Mouse (Mus musculus): ENCODE data around the gene Coa7. TPM values are rescaled to one million over a fixed set of nuclear protein-coding genes. Genes with fewer than 3 reads are reported as not detected.
A peak's percentile ranks its signal among the peaks of the same experiment; 100 is the strongest.
"Not testable (repeated sequence)": the region's sequence is repeated elsewhere in the genome, so short reads cannot be mapped to it uniquely, and the experiment has no call there.

The Coa7 gene
- total RNA-seq, 2 experiments from 2014 or later: 30.9 to 36.5 TPM

DNA sequence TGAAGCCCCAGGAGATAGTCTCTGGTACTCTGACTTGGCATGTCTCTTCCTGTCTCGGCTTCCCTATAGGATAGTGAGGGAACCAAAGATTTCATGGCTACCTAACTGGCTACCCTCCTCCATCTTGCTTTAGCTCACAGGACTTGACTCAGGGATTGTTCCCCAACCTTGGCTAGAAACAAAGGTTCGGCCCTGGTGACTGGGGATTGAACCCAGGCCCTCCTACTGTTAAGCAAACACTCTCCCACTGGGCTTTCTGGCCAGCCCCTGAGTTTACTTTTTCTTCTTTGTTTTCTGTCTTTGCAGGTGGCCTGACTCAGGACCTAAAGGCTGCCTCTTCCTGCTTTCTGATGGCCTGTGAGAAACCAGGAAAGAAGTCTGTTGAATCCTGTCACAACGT, 9.9 kb downstream of the Coa7 start:
- intact Hi-C loops (cut with DNase I): loop anchor here (5.0 to 10.0 kb wide), 2 partner anchors 124 to 237 kb away; partner anchors contain the start of genes Orc1 and Prpf38a
- no peak for DNase-seq (ENCODE audit: low spot score in 2 of 2)

DNA sequence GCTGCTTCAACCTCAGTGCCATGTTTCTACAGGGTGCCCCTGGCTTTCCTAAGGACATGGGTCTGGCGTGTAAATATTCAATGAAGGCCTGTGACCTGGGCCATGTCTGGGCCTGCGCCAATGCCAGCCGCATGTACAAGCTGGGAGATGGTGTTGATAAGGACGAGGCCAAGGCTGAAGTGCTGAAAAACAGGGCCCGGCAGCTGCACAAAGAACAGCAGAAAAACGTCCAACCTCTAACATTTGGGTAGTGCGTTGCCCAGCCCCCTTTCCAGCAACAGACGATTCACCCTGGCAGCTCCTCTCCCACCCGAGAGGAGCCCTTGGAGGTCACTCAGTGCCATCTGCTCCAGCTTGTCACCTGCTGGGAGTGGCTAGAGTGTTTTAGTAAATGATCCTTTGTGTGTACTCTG, 10.4 kb downstream of the Coa7 start:
- no peak for DNase-seq (ENCODE audit: low spot score in 2 of 2)
- intact Hi-C loops (cut with DNase I): loop anchor here (5.0 to 10.0 kb wide), 2 partner anchors 124 to 236 kb away; partner anchors contain the start of genes Orc1 and Prpf38a

DNA sequence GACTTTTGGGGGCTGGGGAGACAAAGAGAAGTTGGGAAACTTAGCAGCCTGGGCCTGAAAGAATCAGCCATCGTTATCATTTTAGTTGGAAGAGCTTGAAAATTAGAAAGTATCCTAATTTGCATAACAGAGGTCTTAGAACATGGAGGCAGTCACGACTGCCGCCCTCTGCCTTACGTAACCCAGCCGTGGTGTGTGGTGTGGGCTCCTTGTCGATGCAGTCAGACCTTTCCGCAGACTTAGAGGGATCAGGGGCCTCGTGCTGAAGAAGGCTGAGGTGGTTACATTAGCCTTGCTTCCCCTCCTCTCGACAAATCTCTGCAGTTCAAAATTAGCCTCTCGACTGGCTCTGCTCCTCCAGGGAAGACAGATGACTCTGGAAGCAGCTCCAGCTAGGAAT, 10.9 kb downstream of the Coa7 start:
- DNase-seq (ENCODE audit: low spot score in 2 of 2): peak; percentile 50 to 55
- intact Hi-C loops (cut with DNase I): loop anchor here (5.0 to 10.0 kb wide), 2 partner anchors 123 to 236 kb away; partner anchors contain the start of genes Orc1 and Prpf38a

DNA sequence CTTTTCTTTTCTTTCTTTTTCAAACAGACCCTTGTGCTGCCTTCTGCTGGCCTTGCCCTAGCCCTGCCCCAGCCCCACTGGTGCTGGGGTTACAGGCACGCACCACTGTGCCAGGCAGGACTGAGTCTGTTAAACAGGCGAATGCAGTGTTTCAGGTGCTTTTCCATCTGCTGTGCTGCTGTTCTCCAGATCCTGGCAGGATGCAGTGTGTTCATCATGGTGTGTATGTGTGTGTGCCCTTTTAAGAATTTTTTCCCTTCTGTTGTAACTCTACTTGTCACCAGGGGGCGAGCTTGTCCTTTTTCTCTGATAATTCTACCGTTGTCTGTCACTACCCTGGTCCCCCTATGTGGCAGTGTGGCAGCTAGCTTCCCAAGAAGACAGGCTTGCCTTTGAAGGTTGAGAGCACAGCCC, 11.3 kb downstream of the Coa7 start:
- intact Hi-C loops (cut with DNase I): loop anchor here (5.0 to 10.0 kb wide), 2 partner anchors 123 to 236 kb away; partner anchors contain the start of genes Orc1 and Prpf38a
- peak; percentile 74 to 83 for DNase-seq (ENCODE audit: low spot score in 2 of 2)

DNA sequence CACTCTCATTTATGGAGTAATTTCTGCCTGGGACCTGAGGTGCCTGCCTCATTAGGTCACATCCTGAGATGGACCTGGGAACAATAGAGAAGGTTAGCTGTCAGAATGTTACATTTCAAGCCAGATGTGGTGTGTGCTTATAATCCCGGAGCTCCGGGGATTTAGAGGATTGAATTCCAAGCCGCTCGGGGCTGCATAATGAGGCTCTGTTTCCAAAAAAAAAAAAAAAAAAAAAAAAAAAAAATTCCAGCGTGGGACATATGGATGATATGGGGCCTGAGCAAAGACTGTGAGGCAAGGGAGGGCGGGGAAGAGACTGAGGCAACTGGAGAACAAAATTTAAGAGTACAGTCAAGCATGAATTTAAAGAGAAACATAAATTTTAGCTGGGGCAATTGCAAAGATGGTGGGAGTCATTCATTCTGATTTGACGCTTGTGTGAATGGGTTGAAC, 16.7 kb downstream of the Coa7 start:
- intact Hi-C loops (cut with DNase I): no loop called here
- no peak for DNase-seq (ENCODE audit: low spot score in 2 of 2)

DNA sequence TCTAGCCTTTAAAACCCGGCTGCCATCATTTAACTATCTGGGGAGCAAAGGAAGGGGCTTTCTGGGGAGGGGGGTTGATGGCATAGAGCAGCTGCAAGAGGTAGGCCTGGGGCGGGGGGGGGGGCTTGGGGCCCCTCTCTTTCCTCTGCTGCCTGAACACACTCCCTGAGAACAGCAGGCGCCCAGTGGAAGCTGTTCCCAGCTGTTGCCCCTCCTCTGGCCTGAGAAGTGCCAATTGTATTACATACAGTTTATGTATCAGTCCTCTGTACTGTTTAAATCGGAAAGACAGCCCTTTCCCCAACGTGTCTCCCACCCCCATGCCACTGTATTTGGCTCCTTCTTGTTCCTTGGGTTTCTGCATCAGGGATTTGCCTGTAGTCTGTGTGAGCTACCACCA, 17.9 kb downstream of the Coa7 start:
- no peak for DNase-seq (ENCODE audit: low spot score in 2 of 2)
- intact Hi-C loops (cut with DNase I): no loop called here

DNA sequence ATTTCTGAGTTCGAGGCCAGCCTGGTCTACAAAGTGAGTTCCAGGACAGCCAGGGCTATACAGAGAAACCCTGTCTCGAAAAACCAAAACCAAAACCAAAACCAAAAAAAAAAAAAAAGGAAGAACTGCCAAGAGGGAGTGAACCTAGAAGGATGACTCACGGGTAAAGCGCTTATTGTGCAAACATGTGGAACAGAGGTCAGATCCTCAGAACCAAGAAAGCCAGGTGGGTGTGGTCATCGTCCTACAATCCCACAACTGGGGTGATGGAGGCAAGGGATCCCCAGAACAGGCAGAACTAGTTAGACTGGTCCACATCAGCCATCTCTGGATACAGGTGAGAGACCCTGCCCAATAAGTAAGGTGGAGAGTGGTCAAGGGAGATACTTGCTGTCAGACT, 19.2 kb downstream of the Coa7 start:
- DNase-seq (ENCODE audit: low spot score in 2 of 2): no peak
- intact Hi-C loops (cut with DNase I): no loop called here

DNA sequence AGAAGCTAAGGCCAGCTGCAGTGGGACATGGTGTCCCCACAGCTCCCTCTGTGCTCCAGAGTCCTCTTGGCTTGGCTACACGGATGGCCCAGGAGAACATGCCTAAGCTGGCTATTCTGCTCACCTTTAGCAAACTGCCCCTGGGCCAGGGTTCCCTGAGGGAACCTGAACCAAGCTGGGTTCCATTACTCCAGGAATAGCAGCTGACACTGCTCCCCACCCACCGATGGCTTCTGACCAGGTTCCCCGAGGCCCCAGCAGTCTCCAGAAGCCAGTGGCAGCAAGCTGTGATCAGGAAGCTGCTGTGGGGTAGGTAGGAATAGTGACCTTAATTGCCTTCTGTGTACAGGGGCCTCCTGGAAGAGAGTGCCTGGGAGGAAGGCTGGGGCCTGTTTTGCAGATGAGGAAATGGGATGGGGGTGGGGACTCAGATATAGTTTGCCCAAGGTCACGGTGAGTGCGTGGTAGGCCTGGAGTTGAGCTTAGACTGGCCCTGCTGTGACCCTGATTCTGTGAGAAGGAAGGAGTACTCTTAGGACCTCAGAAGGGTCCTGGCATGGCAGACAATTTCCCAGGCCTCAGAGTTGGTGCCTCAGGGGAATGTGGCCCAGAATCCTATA, 20.4 kb downstream of the Coa7 start:
- intact Hi-C loops (cut with DNase I): no loop called here
- DNase-seq (ENCODE audit: low spot score in 2 of 2): no peak

DNA sequence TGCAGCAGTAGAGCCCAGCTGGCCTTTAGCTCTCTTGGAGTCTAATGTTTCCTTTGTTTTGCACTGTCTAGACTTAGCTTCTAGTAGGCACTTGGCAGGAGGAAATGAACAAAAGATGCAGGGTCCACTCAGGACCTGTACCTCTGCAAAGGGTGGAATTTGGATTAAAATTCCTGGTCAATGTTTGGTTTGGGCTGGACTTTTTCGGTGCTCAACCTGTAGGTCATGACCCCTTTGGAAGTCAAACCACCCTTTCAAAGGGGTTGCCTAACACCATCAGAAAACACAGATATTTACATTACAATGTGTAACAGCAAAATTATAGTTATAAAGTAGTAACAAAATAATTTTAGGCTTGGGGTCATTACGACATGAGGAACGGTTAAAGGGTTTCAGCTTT, 21.1 kb downstream of the Coa7 start:
- intact Hi-C loops (cut with DNase I): no loop called here
- no peak for DNase-seq (ENCODE audit: low spot score in 2 of 2)

DNA sequence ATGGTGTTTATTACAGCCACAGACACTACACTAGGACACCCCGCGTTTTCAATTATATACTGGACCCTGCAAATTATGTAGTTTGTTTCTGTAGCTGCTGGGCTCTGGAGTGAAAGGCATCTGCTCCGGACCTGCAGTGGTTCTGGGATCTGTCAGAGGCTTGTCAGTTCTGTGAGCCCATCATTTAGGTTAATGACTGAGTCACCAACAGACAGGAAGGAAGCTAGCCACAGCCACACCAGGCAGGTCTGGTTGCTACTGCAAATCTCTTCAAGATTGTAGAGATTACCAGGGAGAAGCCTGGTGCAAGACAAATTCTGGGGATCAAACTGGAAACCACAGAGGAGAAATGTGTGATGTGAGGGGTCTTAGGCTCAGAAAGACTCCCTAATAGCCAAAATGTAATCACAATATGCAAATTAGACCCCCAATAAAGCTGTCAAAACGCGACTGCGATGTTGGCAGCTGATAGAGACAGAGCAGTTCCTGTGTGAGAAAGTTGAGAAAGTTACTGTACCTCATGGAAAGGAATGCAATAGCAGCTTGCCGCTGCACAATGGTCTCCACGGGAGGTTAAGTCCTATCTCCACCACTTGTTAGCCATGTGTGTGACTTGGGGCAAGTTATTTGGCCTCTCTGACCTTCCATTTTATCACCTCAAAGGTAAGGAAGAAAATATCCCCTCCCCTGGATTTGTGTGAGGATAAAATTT, 22.1 kb downstream of the Coa7 start:
- intact Hi-C loops (cut with DNase I): no loop called here
- no peak for DNase-seq (ENCODE audit: low spot score in 2 of 2)

DNA sequence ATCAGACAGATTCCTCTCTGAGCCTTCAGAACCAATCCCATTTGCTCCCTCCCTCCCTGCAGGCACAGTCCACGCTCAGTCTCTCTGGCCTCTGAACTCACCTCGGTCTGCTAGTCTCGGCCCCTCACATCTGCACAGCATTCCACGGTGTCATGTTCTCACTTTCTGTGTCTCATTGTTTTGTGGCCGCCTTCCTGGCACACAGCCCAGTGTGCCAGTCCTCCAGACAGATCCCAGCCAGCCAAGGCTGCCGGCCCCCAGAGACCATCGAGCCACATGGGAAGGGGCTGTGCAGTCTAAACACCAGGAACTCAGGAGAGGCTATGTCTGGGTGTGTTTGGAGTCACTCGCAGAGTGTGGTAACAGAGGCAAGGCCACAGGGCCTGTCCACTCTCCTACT, 22.9 kb downstream of the Coa7 start:
- DNase-seq (ENCODE audit: low spot score in 2 of 2): no peak
- intact Hi-C loops (cut with DNase I): no loop called here

DNA sequence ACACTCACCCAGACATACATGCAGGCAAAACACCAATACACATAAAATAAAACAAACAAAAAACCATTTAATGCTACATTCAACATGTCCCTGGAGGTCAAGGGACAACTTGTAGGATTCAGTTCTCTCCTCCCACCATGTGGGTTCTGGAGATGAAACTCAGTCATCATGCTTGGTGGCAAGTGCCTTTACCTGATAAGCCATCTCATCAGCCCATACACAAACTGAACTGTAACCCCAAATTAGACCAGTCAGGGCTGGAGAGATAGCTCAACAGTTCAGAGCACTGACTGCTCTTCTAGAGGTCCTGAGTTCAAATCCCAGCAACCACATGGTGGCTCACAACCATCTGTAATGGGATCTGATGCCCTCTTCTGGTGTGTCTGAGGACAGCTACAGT, 25.7 kb downstream of the Coa7 start:
- DNase-seq (ENCODE audit: low spot score in 2 of 2); intact Hi-C loops (cut with DNase I): not testable (repeated sequence)

DNA sequence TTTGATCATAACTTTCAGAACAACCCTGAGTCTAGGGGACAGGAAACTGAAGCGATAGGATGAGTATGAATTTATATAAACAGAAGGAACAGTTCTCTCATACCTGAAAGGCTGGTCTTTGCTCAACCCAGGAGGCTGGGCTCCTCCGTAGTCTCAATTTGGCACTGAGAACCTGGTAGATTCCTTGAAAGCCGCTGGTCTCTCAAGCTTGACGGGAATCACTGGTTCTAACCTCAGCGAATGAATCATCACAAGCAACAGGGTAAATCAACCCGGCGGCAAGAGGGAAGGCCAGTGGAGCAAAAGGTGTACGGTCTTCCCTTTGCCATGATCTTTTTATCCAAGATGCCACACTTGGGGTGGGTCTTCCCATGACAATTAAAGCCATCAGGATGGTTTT, 29.5 kb downstream of the Coa7 start:
- intact Hi-C loops (cut with DNase I): no loop called here
- no peak for DNase-seq (ENCODE audit: low spot score in 2 of 2)

DNA sequence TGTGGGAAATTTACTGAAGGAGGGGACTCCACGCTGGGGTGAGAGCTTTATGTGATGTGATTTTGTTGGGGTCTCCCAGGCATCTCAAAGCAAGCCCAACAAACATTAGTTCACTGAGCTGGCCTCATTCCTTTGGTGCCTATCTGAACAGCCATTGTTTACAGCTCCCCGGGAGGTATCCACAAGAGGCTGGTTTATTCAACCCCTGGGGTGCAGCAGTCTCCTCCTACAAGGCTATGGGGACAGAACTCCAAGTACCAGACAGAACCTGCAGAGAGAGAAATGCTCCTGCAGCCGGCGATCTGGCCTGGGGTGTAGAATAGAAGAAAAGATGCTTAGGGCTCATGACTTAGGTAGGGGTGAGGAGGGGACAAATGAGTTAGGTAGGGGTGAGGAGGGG, 30.6 kb downstream of the Coa7 start:
- no peak for DNase-seq (ENCODE audit: low spot score in 2 of 2)
- intact Hi-C loops (cut with DNase I): no loop called here

DNA sequence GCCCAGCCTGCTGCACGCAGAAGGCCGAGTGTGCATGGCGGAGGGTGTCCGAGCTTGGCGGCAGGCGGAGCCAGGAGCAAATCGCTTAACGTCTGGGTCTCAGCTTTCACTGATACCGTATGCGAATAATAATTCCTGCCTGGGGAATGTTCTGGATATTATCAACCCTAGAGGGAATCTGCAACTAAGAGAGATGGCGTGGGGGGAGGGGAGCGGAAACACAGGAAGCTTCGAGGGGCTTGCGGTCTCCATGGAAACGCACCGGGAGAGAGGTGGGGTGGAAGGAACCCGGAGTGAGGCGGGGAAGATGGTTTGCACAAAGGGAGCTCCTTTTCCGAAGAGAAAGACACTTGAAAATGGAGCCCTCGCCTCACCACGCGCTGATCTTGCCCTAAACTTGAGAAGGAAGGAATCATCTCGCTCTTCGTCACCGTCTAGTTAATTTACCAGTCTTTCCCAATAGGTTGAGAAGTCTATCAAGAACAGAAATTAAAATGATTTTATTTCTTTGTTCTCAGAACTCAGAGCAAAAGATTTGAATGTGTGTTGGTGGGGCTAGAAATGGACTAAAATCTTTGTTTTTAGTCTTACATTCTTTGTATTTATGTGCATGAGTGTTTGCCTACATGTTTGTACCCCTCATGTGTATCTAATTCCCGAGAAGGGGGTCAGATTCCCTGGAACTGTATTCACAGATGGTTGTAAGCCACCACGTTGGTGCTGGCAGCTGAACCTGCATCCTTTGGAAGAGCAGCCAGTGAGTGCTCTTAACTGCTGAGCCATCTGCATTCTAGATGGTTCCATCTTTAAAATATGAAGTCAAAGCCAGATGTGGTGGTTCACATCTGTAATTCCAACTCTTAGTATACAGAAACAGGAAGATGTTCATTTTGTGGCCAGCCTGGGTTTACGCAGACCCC, 32.5 kb downstream of the Coa7 start:
- peak; percentile 76 to 84 for DNase-seq (ENCODE audit: low spot score in 2 of 2)
- intact Hi-C loops (cut with DNase I): no loop called here

DNA sequence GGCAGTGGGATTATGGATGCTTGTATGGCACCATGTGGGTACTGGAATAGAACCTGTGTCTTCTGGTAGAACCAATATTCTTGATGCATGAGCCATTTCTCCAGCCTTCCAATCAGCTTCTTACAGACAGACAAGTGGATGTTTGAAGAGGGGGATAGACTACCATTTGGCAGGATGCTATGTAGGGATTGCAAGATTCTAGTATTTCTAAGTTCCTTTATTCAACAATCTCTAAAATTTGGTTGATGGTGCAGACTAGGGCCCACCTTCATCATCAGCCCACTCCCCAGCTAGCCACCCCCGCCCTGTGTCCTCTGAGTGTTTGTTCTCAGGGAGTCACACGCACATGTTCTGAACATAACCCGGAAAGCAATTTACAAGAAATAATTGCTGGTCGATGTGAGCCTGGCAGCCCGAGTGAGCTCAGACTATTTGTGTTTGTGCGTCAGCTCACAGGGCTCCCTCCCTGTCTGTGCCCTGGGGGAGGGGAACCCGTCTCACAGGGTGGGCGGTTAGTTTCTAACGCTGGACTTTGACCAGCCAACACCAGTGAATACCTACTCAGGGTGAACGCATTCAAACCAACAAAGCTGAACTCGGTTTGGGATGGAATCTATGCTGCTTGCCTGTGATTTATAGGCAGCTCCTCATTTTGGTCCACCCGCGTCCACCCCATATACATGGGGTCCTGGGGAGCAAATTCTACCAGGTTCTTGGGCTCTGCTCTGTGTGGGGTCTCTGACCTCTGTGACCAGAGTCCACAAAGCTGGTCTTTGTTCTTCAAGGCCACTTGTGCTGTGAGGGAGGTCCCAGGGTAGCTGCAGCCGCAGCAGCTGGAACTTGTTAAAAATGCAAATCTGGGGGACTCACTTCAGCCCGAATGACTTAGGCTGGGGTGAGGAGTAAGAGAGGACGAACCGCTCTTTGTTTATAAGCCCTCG, 34.7 kb downstream of the Coa7 start:
- peak in 1 of 2 experiments; percentile 9 for DNase-seq (ENCODE audit: low spot score in 2 of 2)

DNA sequence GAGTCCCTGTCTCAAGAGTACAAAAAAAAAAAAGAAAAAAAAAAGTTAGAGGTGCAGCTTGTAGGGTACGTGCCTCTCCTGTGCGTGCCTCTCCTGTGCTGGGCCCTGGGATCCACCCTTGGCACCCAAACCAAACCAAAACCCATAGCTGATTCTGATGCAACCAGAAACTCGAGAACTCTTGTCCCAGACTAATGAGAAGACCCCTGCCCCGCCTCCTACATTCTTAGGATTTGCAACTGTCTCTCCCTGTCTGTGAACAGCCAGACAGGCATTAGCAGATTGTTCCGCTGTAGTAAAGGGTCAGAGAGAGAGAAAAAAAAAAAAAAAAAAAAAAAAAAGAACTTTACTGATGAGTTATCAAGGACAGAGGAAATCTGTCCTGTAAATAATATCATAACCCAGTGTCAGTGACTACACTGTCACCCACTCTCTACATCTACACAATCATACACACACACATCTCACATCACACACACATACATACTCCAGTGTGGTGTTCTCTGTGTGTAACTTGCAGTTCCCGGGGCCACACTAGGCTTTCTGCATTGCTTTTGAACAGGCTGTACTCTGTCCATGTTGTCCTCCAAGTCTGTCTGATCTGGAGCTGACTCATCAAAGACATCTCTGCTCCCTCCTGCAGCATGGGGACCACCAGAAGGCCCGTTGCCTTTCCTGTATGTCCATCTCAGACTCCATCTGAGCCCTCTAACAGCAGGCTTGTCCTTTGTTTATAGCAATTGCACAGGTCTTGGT, 35.6 kb downstream of the Coa7 start:
- intact Hi-C loops (cut with DNase I): no loop called here
- no peak for DNase-seq (ENCODE audit: low spot score in 2 of 2)

More for the DNA sequence above, 34.7 kb downstream of the Coa7 start:
- intact Hi-C loops (cut with DNase I): no loop called here

DNA sequence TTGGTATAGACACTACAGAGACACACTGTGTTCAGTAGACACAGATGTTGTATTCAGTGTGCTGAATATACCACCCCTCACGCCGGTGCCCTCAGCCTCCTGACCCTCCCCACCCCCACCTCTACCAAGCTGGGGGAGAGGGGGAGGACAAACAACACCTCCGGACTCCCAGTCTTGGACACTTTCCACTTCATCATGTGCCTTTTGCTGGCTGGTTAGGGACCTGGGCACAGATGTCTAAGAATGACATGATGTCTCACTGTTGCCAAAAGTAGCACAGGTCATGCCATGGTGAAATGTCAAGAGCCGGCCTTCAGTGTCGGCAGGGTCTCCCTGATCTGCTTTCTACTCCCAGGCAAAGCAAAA, 36.2 kb downstream of the Coa7 start:
- DNase-seq (ENCODE audit: low spot score in 2 of 2): no peak
- intact Hi-C loops (cut with DNase I): no loop called here

All from left cerebral cortex, postnatal 14 days (tissue).